ENCODE assay signal across 20 mouse cellular contexts in the genomic region with DNA sequence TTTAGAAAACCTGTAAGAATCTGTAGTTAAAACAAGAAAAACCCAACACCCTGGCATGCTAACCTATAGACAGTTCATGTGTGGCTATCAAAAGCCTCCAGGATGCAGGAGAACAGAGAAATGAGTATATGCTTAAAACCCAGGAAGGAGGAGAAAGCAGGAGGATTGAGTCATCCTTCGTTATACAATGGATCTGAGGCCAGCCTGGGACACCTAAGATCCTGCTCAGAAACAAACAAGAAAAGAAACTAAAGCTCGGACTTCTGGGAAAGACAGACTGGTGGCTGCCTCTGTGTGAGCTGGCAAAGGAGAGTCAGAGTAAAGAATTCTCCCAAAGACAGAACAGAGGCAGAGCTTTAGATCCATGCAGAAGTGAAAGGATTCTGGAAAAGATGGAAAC. TPM values are rescaled to one million over a fixed set of nuclear protein-coding genes. Genes with fewer than 3 reads are reported as not detected.
DNase-seq lines count a peak whose midpoint lies in the region; ATAC-seq and TF ChIP-seq lines count a peak whose summit lies in the region.
"Had no signal": no experiment of that assay in that cellular context is flagged by ENCODE, and none has a peak within 500 bp of the region (broad histone marks: within the 10 kb centered on the region; RNA-seq: fewer than 3 reads in every experiment).

No protein-coding gene starts in this region.

- no peak for TF ChIP-seq CTCF in layer of hippocampus, adult 2 months (conservative IDR thresholded peaks at IDR 0.05)

- peak overlapping the region; percentile 4; the same call in 1 of the 2 replicates for H3K27ac ChIP-seq in layer of hippocampus, adult 2 months

- peak; percentile 82 for ATAC-seq in frontal cortex, adult (ENCODE audit: low TSS enrichment)
- ATAC-seq: activated CD4-positive, CD25-positive, alpha-beta regulatory T cell, adult 4 months; CD4-positive, CD25-positive, alpha-beta regulatory T cell, adult 4 months; Patski had no signal

- intact Hi-C loops in left cerebral cortex, postnatal 14 days (cut with DNase I), result no loop called here

- DNase-seq in frontal cortex, postnatal 14 days (ENCODE audit: low spot score in 2 of 2), result no peak
- no peak for DNase-seq in layer of hippocampus, adult 2 months (ENCODE audit: low spot score in 2 of 2)
- DNase-seq in layer of hippocampus, postnatal 25 days (ENCODE audit: extremely low spot score in 1 of 2, low spot score in 1 of 2), result no peak
- DNase-seq in brain, adult 2 months (ENCODE audit: low read depth, low spot score), result peak; percentile 65
- no peak for DNase-seq in left cerebral cortex, postnatal 14 days (ENCODE audit: low spot score in 2 of 2)
- DNase-seq: adrenal gland, adult 2 months; adrenal gland, adult 8-10 months; adrenal gland, postnatal 10 days; adrenal gland, postnatal 14 days; adrenal gland, postnatal 25 days; adrenal gland, postnatal 36 days; B cell, adult 2 months; cerebellum, adult 11 months; cerebellum, adult 11-12 months; cerebellum, adult 18-20 months; cerebellum, adult 2 months had no signal

- no peak overlapping the region for H3K4me3 ChIP-seq in layer of hippocampus, adult 2 months

RNA-seq across cellular contexts. Expression of a gene that starts 17.7 kb away (rescaled TPM):
- 100 to 1,000 TPM; 168 to 187 TPM for total RNA-seq in layer of hippocampus, adult 2 months (2021)
- 100 to 1,000 TPM; 138 to 162 TPM for total RNA-seq in layer of hippocampus, postnatal 25 days (2021)
- total RNA-seq in left cerebral cortex, postnatal 14 days (2021), result 10 to 100 TPM; 78.9 to 95.2 TPM
